Mouse (Mus musculus) G1E (cell line): ENCODE measurements around the gene Cltb.

ENCODE experiments used
- CTCF ChIP-seq: IDR thresholded peaks from 2 replicates; pipeline ENCODE4 v1.5.1; 2012; ENCODE audit warnings: low read depth, low read length, inconsistent platforms, mixed read lengths
- GATA1 ChIP-seq: IDR thresholded peaks from 2 replicates; pipeline ENCODE4 v1.6.1; 2012; ENCODE audit warnings: borderline replicate concordance, low read length, inconsistent platforms, mixed read lengths
- GATA2 ChIP-seq: IDR thresholded peaks from 2 replicates; pipeline ENCODE4 v1.6.1; 2012; ENCODE audit warnings: low read depth, low read length, inconsistent platforms, borderline replicate concordance
- POLR2AphosphoS5 ChIP-seq: IDR thresholded peaks from 2 replicates; pipeline ENCODE4 v1.6.1; 2012; ENCODE audit warnings: low read depth, low read length, inconsistent platforms; ENCODE audit not compliant: insufficient replicate concordance
- TAL1 ChIP-seq: conservative IDR thresholded peaks from 2 replicates; pipeline ENCODE4 v1.6.1; 2012; ENCODE audit warnings: low read depth, low read length, inconsistent platforms, mixed read lengths

GRCm38 (mm10) chr13:54650461-54650860 is 39.3 kb upstream of the Cltb start:
- TF ChIP-seq POLR2AphosphoS5 = no peak
- no peak for TF ChIP-seq CTCF
- TF ChIP-seq GATA2 = no peak
- no peak for TF ChIP-seq TAL1
- no peak for TF ChIP-seq GATA1
